Mouse (Mus musculus) midbrain, embryonic 15.5 days (tissue): ENCODE data around the gene Rtf2. TPM values are rescaled to one million over a fixed set of nuclear protein-coding genes. Genes with fewer than 3 reads are reported as not detected.

Experiments
- ATAC-seq: fragments of 200-750 bp; cut with Nextera tagmentation; replicated peaks from 2 replicates; pipeline ENCODE4 v1.8.0; 2017; ENCODE audit warnings: moderate TSS enrichment
- H3K27ac ChIP-seq: fragments of 300-500 bp; sonication (generic); 2 replicates; pipeline ENCODE4 v1.5.1; 2015; ENCODE audit warnings: mild to moderate bottlenecking, inconsistent platforms
- H3K27me3 ChIP-seq: fragments of 300-500 bp; sonication (generic); replicated peaks from 2 replicates; pipeline ENCODE4 v1.6.1; 2015; ENCODE audit warnings: inconsistent platforms
- H3K36me3 ChIP-seq: fragments of 300-500 bp; sonication (generic); replicated peaks from 2 replicates; pipeline ENCODE4 v1.6.1; 2015; ENCODE audit warnings: inconsistent platforms
- H3K4me1 ChIP-seq: fragments of 300-500 bp; sonication (generic); 2 replicates; pipeline ENCODE4 v1.6.1; 2015; ENCODE audit warnings: inconsistent platforms
- H3K4me2 ChIP-seq: fragments of 300-500 bp; sonication (generic); 2 replicates; pipeline ENCODE4 v1.6.1; 2015; ENCODE audit warnings: inconsistent platforms, mild to moderate bottlenecking, moderate library complexity
- H3K4me3 ChIP-seq: fragments of 300-500 bp; sonication (generic); 2 replicates; pipeline ENCODE4 v1.5.1; 2015; ENCODE audit warnings: mild to moderate bottlenecking, inconsistent platforms
- H3K9ac ChIP-seq: fragments of 300-500 bp; sonication (generic); 2 replicates; pipeline ENCODE4 v1.6.1; 2015; ENCODE audit warnings: mild to moderate bottlenecking, inconsistent platforms
- H3K9me3 ChIP-seq: fragments of 300-500 bp; sonication (generic); 2 replicates; pipeline ENCODE4 v1.6.1; 2016; ENCODE audit warnings: inconsistent platforms
- WGBS: fragments of 180-500 bp; shearing (Covaris S2); methylation state at CpG from one replicate; pipeline ENCODE4 v1.1.7; 2015; ENCODE audit warnings: mixed read lengths; 5-methylcytosine and 5-hydroxymethylcytosine counted together
- polyA plus RNA-seq: library from polyadenylated mRNA; unstranded; fragments of >200 nt; fragmentation: Nextera tagmentation; extraction: Ambion mirVana; gene quantifications from 2 replicates; pipeline ENCODE4 v1.2.1, GENCODE M21; 2015

Gene Rtf2
- polyA plus RNA-seq = 96.7 and 98.0 TPM in 2 replicates

- Histone ChIP-seq H3K36me3 (no peaks in the 10 kb centered on the region), H3K9ac (peak within 1 kb of the TSS; percentile 66), H3K27me3 (no peaks in the 10 kb centered on the region), H3K27ac (peak within 1 kb of the TSS; percentile 84), H3K9me3 (no peaks in the 10 kb centered on the region), H3K4me3 (peak within 1 kb of the TSS; percentile 57), H3K4me1 (peaks cover 25% of the 10 kb centered on the region), H3K4me2 (peak within 1 kb of the TSS; percentile 63)
- peak; percentile 98 for ATAC-seq
- 2% methylated on average over 35 of the region's 35 CpGs for WGBS
Measured at GRCm38 (mm10) chr2:172439843-172440639, at the start of gene Rtf2. Gene Rtf2 (plus strand): TSS chr2:172440556.

- no peak overlapping the region for H3K9ac ChIP-seq
- no peak for ATAC-seq
- no peak overlapping the region for H3K4me2 ChIP-seq
- no peaks in the 10 kb centered on the region for H3K36me3 ChIP-seq
- H3K27ac ChIP-seq = no peak overlapping the region
- no peaks in the 10 kb centered on the region for H3K4me1 ChIP-seq
- WGBS = 84% methylated on average over 10 of the region's 10 CpGs
- no peak overlapping the region for H3K4me3 ChIP-seq
- no peaks in the 10 kb centered on the region for H3K9me3 ChIP-seq
- no peaks in the 10 kb centered on the region for H3K27me3 ChIP-seq
Measured at GRCm38 (mm10) chr2:172392041-172392521, 48.3 kb upstream of the Rtf2 start.

- H3K9ac ChIP-seq = no peak within 1 kb of the TSS
- no peaks in the 10 kb centered on the region for H3K27me3 ChIP-seq
- ATAC-seq = no peak
- H3K27ac ChIP-seq = no peak within 1 kb of the TSS
- 44% methylated on average over 13 of the region's 13 CpGs for WGBS
- no peaks in the 10 kb centered on the region for H3K9me3 ChIP-seq
- H3K4me1 ChIP-seq = no peaks in the 10 kb centered on the region
- no peak within 1 kb of the TSS for H3K4me2 ChIP-seq
- no peak within 1 kb of the TSS for H3K4me3 ChIP-seq
- H3K36me3 ChIP-seq = no peaks in the 10 kb centered on the region
Measured at GRCm38 (mm10) chr2:172393391-172394051, 46.8 kb upstream of the Rtf2 start, which contains the start of gene Cass4. Gene Cass4 (plus strand): TSS chr2:172393794.

- no peak for ATAC-seq
- Histone ChIP-seq H3K27ac (no peak overlapping the region), H3K4me2 (no peak overlapping the region), H3K4me1 (no peaks in the 10 kb centered on the region), H3K27me3 (no peaks in the 10 kb centered on the region), H3K9me3 (no peaks in the 10 kb centered on the region), H3K4me3 (no peak overlapping the region), H3K36me3 (no peaks in the 10 kb centered on the region), H3K9ac (no peak overlapping the region)
- WGBS = 83% methylated on average over 2 of the region's 2 CpGs
Measured at GRCm38 (mm10) chr2:172394052-172394392, 46.3 kb upstream of the Rtf2 start.

- no peaks in the 10 kb centered on the region for H3K9me3 ChIP-seq
- no peak for ATAC-seq
- H3K27ac ChIP-seq = no peak overlapping the region
- H3K4me1 ChIP-seq = no peaks in the 10 kb centered on the region
- H3K36me3 ChIP-seq = no peaks in the 10 kb centered on the region
- no peaks in the 10 kb centered on the region for H3K27me3 ChIP-seq
- WGBS = 71% methylated on average over 4 of the region's 4 CpGs
- no peak overlapping the region for H3K4me2 ChIP-seq
- no peak overlapping the region for H3K4me3 ChIP-seq
- no peak overlapping the region for H3K9ac ChIP-seq
Measured at GRCm38 (mm10) chr2:172394671-172395070, 45.7 kb upstream of the Rtf2 start.

GRCm38 (mm10) chr2:172395961-172396360 lies 44.4 kb upstream of the Rtf2 start:
- Histone ChIP-seq H3K4me1 (no peaks in the 10 kb centered on the region), H3K9ac (no peak overlapping the region), H3K4me3 (no peak overlapping the region), H3K4me2 (no peak overlapping the region), H3K9me3 (no peaks in the 10 kb centered on the region), H3K36me3 (no peaks in the 10 kb centered on the region), H3K27ac (no peak overlapping the region), H3K27me3 (no peaks in the 10 kb centered on the region)
- 46% methylated on average over 9 of the region's 9 CpGs for WGBS
- no peak for ATAC-seq

GRCm38 (mm10) chr2:172399901-172400300 lies 40.5 kb upstream of the Rtf2 start:
- Histone ChIP-seq H3K4me3 (no peak overlapping the region), H3K27me3 (no peaks in the 10 kb centered on the region), H3K9me3 (no peaks in the 10 kb centered on the region), H3K36me3 (no peaks in the 10 kb centered on the region), H3K9ac (no peak overlapping the region), H3K4me2 (no peak overlapping the region), H3K4me1 (no peaks in the 10 kb centered on the region), H3K27ac (no peak overlapping the region)
- 39% methylated on average over 9 of the region's 9 CpGs for WGBS
- ATAC-seq = no peak

- Histone ChIP-seq H3K9me3 (no peaks in the 10 kb centered on the region), H3K4me3 (no peak overlapping the region), H3K27me3 (no peaks in the 10 kb centered on the region), H3K4me2 (no peak overlapping the region), H3K9ac (no peak overlapping the region), H3K27ac (no peak overlapping the region), H3K36me3 (no peaks in the 10 kb centered on the region), H3K4me1 (no peaks in the 10 kb centered on the region)
- 72% methylated on average over 13 of the region's 13 CpGs for WGBS
- no peak for ATAC-seq
Measured at GRCm38 (mm10) chr2:172401116-172401825, 39.1 kb upstream of the Rtf2 start.

- no peaks in the 10 kb centered on the region for H3K36me3 ChIP-seq
- WGBS = 61% methylated on average over 7 of the region's 7 CpGs
- no peak for ATAC-seq
- no peaks in the 10 kb centered on the region for H3K9me3 ChIP-seq
- H3K27ac ChIP-seq = no peak overlapping the region
- H3K4me3 ChIP-seq = no peak overlapping the region
- no peaks in the 10 kb centered on the region for H3K4me1 ChIP-seq
- H3K9ac ChIP-seq = no peak overlapping the region
- H3K4me2 ChIP-seq = no peak overlapping the region
- H3K27me3 ChIP-seq = no peaks in the 10 kb centered on the region
Measured at GRCm38 (mm10) chr2:172404239-172404638, 36.1 kb upstream of the Rtf2 start.

- no peak for ATAC-seq
- H3K4me1 ChIP-seq = no peaks in the 10 kb centered on the region
- no peaks in the 10 kb centered on the region for H3K9me3 ChIP-seq
- H3K9ac ChIP-seq = no peak overlapping the region
- no peak overlapping the region for H3K4me2 ChIP-seq
- no peaks in the 10 kb centered on the region for H3K27me3 ChIP-seq
- no peak overlapping the region for H3K27ac ChIP-seq
- H3K4me3 ChIP-seq = no peak overlapping the region
- 80% methylated on average over 3 of the region's 3 CpGs for WGBS
- no peaks in the 10 kb centered on the region for H3K36me3 ChIP-seq
Measured at GRCm38 (mm10) chr2:172405011-172405410, 35.3 kb upstream of the Rtf2 start.

- Histone ChIP-seq H3K4me2 (no peak overlapping the region), H3K36me3 (no peaks in the 10 kb centered on the region), H3K27ac (no peak overlapping the region), H3K27me3 (no peaks in the 10 kb centered on the region), H3K9me3 (no peaks in the 10 kb centered on the region), H3K9ac (no peak overlapping the region), H3K4me1 (no peaks in the 10 kb centered on the region), H3K4me3 (no peak overlapping the region)
- ATAC-seq = no peak
- 90% methylated on average over 4 of the region's 4 CpGs for WGBS
Measured at GRCm38 (mm10) chr2:172406173-172406572, 34.2 kb upstream of the Rtf2 start.

GRCm38 (mm10) chr2:172407499-172407898 lies 32.9 kb upstream of the Rtf2 start:
- ATAC-seq = no peak
- Histone ChIP-seq H3K27ac (no peak overlapping the region), H3K4me1 (no peaks in the 10 kb centered on the region), H3K9me3 (no peaks in the 10 kb centered on the region), H3K36me3 (no peaks in the 10 kb centered on the region), H3K9ac (no peak overlapping the region), H3K4me2 (no peak overlapping the region), H3K4me3 (no peak overlapping the region), H3K27me3 (no peaks in the 10 kb centered on the region)
- WGBS = 72% methylated on average over 2 of the region's 2 CpGs
